Mouse (Mus musculus) gastrocnemius, adult 8-10 months (tissue): Measurements from ENCODE around the gene Tcf23. TPM values are rescaled to one million over a fixed set of nuclear protein-coding genes. Genes with fewer than 3 reads are reported as not detected.

Experiments used
- DNase-seq, 2 experiments: peaks; one replicate each; pipeline ENCODE4 v3.0.0; 2022; ENCODE audit warnings: low spot score in 2 of 2
- total RNA-seq, 4 experiments: library from RNA; stranded (reverse); gene quantifications; 2 replicates each; pipeline ENCODE4 v1.2.4; 2022

Tcf23 gene
- total RNA-seq: under 1 TPM; 0.07 to 0.24 (median 0.15) TPM

DNA sequence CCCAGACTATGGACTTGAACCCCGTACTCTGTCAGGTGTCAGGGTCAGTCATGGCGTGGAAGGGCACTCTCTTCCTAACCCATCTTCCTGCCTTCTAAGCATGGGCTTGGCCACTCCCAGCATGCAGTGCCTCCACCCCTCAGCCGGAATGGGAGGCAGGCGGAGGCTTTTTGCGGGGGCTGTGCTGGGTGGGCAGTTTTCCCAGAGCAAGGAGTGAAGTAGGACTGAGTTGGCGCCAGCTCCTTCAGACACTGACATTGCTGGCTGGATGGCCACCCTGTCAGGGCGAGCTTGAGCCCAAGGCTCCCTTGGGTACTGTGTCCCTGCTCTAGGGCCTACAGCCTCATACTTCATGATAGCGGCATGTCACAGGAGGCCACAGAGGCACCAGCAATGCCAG lies at the start of gene Tcf23:
Gene Tcf23 (plus strand): TSS at position 247 of the 400 bp plus-strand sequence.
- DNase-seq: no peak

GRCm38 (mm10) chr5:30918691-30919090 lies 49.8 kb upstream of the Tcf23 start:
- DNase-seq: no peak

- no peak for DNase-seq
Measured at GRCm38 (mm10) chr5:30919831-30920614, 48.4 kb upstream of the Tcf23 start.

GRCm38 (mm10) chr5:30920621-30921020 lies 47.8 kb upstream of the Tcf23 start:
- no peak for DNase-seq

GRCm38 (mm10) chr5:30921256-30922033 lies 47.0 kb upstream of the Tcf23 start, which contains the start of gene Khk:
Khk (plus strand) TSS chr5:30921431.
- DNase-seq: peak; percentile 89

DNA sequence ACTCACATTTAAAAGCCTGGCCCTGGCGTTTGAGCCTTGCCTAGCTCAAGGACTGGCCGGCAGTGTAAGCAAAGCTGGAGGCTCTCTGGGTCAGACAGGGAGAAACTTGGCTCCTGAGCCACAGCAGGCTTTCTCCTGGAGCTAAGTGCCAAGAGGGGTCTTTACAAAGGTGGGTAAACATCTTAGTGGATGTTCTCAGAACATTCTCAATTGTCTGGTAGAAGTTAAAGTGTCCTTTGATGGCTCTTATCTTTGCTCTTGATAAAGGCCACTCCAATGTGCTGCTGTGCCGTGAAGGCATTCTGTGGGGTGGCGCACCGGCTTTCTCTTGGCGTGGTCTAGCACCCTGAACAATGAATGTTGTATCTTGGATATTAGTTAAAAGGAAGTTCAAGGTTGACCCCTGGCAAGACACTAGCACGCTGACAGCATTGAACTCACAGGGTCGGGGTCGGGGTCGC lies 45.9 kb upstream of the Tcf23 start:
- no peak for DNase-seq

GRCm38 (mm10) chr5:30923119-30923518 lies 45.3 kb upstream of the Tcf23 start:
- no peak for DNase-seq

DNA sequence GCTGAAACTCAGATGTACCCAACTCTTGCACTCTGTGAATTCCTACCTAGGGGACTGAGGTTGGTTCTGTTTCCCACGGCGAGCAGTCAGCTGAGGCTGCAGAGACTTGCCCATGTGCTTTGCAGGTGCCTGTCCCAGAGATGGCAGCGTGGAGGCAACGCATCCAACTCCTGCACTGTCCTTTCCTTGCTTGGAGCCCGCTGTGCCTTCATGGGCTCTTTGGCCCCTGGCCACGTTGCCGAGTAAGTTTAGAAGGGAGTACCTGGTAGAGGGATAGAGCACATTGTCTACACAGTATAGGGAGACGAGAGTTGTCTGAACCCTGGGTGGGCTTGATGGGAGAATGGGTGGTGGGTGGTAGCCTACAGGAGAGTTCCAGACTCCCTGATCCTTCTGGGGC lies 43.8 kb upstream of the Tcf23 start:
- no peak for DNase-seq

- no peak for DNase-seq
Measured at GRCm38 (mm10) chr5:30925217-30925616, 43.2 kb upstream of the Tcf23 start.

DNA sequence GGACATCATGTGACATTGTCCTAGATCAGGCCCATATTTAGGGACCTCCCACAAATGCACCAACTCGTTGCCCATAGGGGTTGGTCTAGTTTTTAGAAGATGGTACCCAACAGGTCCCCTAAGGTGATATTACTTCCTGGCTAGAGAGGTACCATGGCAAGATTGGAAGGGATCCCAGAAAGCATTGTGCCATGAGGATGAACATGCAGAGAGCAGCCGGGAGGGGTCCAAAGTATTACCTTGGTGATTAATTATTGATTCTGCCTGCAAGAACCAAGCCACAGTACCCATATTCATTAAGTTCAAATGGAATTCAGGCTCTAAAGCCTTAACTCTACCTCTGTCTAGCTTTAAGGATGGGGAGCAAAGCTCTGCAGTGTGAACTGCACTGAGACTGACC lies 42.4 kb upstream of the Tcf23 start:
- no peak for DNase-seq

- DNase-seq: no peak
Measured at GRCm38 (mm10) chr5:30927945-30928529, 40.4 kb upstream of the Tcf23 start.

DNA sequence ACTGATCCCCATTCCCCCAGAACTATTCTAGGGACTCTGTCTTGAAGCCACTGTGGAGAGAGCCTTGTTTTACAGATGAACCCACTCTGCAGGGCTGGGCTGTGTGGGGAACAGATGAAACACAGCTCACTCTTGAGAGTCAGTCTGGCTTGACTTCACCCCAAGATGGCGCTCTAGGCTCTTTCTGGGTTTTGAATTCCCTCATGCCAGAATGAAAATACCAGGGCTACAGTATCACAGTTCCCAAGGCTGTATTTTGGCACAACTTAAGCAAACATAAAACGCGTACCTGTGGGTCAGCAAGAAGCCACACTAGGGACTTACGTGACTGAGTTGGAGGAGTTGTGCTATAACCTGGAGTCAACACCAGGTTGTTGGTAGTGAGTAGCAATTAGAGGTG lies 38.3 kb upstream of the Tcf23 start:
- DNase-seq: peak; percentile 71 to 73

- no peak for DNase-seq
Measured at GRCm38 (mm10) chr5:30930846-30931245, 37.6 kb upstream of the Tcf23 start.

DNA sequence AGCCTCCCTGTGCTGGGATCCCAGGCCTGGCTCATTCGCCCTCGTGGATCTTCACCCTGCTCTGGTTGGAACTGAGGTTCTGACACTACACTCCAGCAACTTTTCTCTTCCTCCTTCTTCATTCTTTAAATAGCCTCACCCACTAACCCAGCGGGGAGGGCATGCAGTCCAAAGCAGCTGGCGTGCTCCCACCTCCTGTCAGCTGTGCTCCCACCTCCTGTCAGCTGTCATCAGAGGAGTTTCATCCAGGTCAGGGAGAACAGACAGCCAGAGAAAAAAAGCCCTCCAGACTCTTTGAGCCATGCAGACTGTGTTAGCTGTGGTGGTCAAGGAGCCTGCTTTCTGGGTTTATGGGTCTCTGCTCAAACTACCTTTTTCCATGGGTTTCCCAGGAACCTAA lies 37.1 kb upstream of the Tcf23 start:
- DNase-seq: no peak

DNA sequence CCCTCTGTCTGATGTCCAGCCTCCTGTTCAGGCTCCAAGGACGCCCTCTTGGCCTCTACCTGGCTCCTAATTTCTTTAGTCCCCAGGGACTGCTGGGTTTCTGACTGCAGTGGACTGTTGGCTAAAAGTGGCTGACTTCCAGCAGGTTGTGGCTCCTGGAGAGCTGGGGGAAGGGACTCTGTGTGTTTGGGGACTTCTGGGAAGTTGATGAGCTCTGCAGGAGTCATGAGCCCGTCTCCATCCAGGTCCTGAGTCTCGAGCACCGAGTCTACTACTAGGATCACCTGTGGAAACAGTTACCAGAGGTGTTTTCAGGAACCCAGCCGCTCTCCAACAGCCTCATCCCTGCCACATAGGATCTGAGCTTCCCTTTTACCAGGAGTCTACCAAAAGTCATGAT lies 34.8 kb upstream of the Tcf23 start:
- no peak for DNase-seq

DNA sequence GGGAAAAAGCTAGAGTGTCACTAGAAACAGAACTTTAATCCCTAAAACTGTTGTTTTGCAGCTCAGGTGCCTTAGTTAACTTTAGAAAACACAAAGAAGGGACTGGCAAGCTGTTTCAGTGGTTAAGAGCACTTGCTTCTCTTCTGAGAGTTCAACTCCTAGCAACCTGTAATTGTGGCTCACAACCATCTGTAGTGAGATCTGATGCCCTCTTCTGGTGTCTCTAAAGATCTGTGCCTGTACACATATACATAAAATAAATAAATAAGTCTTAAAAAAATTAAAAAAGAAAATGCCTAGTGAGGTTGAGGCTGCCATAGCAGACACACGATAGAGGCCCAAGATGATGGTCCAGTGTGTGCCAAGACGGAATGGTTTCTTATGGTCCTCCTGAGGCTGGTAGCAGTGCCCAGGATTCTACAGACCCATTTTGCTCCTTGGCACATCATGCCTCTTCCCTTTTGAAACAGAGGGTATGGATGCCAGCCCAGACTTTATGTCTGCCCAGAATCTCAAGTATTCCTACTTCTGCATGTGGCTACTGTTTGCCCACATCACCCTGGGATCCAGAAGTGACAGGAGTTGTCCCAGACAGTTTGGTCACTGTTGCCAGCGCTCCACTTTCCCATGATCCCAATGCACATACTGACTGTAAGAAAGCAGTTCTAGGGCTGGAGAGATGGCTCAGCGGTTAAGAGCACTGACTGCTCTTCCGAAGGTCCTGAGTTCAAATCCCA lies 33.6 kb upstream of the Tcf23 start:
- DNase-seq: no peak

GRCm38 (mm10) chr5:30943004-30943403 lies 25.5 kb upstream of the Tcf23 start:
- DNase-seq: no peak

GRCm38 (mm10) chr5:30944344-30944743 lies 24.1 kb upstream of the Tcf23 start:
- DNase-seq: no peak

- DNase-seq: peak in 1 of 2 experiments; percentile 43
Measured at GRCm38 (mm10) chr5:30944956-30945781, 23.3 kb upstream of the Tcf23 start, which contains the start of gene Cgref1. Cgref1 (minus strand) TSS chr5:30945591.

- no peak for DNase-seq
Measured at GRCm38 (mm10) chr5:30948620-30949019, 19.8 kb upstream of the Tcf23 start.
